Mouse (Mus musculus): ENCODE measurements around the gene Best3.

DNA sequence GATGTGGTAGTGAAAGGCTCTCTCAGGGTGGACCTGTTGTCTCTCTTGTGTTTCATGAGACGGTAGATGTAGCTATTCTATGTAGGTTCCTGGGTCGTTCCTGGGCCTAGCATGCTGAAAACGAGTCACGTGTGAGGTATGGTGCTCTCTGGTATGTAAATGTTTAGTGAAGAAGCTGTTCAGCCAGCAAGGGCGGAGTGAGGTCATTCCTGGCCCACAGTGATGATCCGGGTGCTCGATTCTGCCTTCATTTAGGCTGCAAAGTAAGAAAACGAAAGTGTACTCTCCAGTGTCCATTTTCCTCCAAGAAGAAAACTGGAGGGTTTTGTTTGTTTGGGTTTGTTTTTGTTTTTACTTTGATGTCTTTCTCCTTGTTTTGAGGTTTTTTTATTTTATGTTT is 7.9 kb downstream of the Best3 start:
- TF ChIP-seq CTCF (IDR thresholded peaks at IDR 0.05; ENCODE audit: borderline replicate concordance, insufficient read depth, low read length) (no peak), POLR2A (IDR thresholded peaks at IDR 0.05; ENCODE audit: low read depth, low read length) (no peak)
